ENCODE assay signal across 15 mouse cellular contexts in genomic region chr19:10431410-10431809, GRCm38 (mm10). TPM values are rescaled to one million over a fixed set of nuclear protein-coding genes. Genes with fewer than 3 reads are reported as not detected.
DNase-seq lines count a peak whose midpoint lies in the region; ATAC-seq and TF ChIP-seq lines count a peak whose summit lies in the region.
"Had no signal": no experiment of that assay in that cellular context is flagged by ENCODE, and none has a peak within 500 bp of the region (broad histone marks: within the 10 kb centered on the region; RNA-seq: fewer than 3 reads in every experiment).

No protein-coding gene starts in this region.

- no peak overlapping the region for H3K4me3 ChIP-seq in heart, adult 2 months
- no peak overlapping the region for H3K4me3 ChIP-seq in liver, embryonic 16.5 days (ENCODE audit: low read depth, low read length)
- H3K4me3 ChIP-seq in kidney, embryonic 16.5 days (ENCODE audit: low read length), result no peak overlapping the region
- H3K4me3 ChIP-seq: erythroblast, embryonic 14.5 days; limb, embryonic 15.5 days; megakaryocyte, embryonic 14.5 days had no signal

- 28% methylated on average over 3 of the region's 3 CpGs for WGBS in heart, adult 2 months
- 13% methylated on average over 3 of the region's 3 CpGs for WGBS in liver, embryonic 16.5 days (ENCODE audit: insufficient replicate concordance)
- 41% methylated on average over 3 of the region's 3 CpGs for WGBS in kidney, embryonic 16.5 days

- peak overlapping the region; percentile 15 for H3K4me2 ChIP-seq in liver, embryonic 16.5 days (ENCODE audit: low read depth, low read length)
- H3K4me2 ChIP-seq in kidney, embryonic 16.5 days (replicated peaks; ENCODE audit: low read depth, low read length), result no peak overlapping the region
- H3K4me2 ChIP-seq: limb, embryonic 15.5 days had no signal

- TF ChIP-seq EP300 in heart, adult 2 months (IDR thresholded peaks at IDR 0.05; ENCODE audit: insufficient read depth, low read depth, low read length), result no peak

- H3K27me3 ChIP-seq in heart, adult 2 months (ENCODE audit: control insufficient read depth, insufficient read depth, low read length), result no peaks in the 10 kb centered on the region
- no peaks in the 10 kb centered on the region for H3K27me3 ChIP-seq in liver, embryonic 16.5 days (ENCODE audit: control insufficient read depth, insufficient read depth, low read depth, low read length)
- H3K27me3 ChIP-seq in kidney, embryonic 16.5 days (ENCODE audit: insufficient read depth, low read length), result no peaks in the 10 kb centered on the region

- peaks cover 5% of the 10 kb centered on the region; the same call in 1 of the 2 replicates for H3K4me1 ChIP-seq in heart, adult 2 months (ENCODE audit: control insufficient read depth, insufficient read depth, low read length)
- H3K4me1 ChIP-seq in liver, embryonic 16.5 days (ENCODE audit: control insufficient read depth, low read depth, low read length), result peaks cover 18% of the 10 kb centered on the region
- H3K4me1 ChIP-seq in kidney, embryonic 16.5 days (ENCODE audit: insufficient read depth, low read length), result peaks cover 31% of the 10 kb centered on the region

- peak overlapping the region; percentile 23; the same call in 1 of the 2 replicates for H3K27ac ChIP-seq in heart, adult 2 months
- no peak overlapping the region for H3K27ac ChIP-seq in liver, embryonic 16.5 days (ENCODE audit: low read length)
- no peak overlapping the region for H3K27ac ChIP-seq in kidney, embryonic 16.5 days (ENCODE audit: low read length)
- H3K27ac ChIP-seq: limb, embryonic 15.5 days had no signal

- no peak for DNase-seq in heart, adult 2 months
- DNase-seq in heart, adult 18-20 months, result no peak
- DNase-seq in A20 (ENCODE audit: low read depth, low spot score), result peak; percentile 36
- peak; percentile 37 for DNase-seq in brain, embryonic 14.5 days (ENCODE audit: low read depth)
- DNase-seq: cerebellum, postnatal 25 days; kidney, adult 2 months; kidney, postnatal 36 days; lung, postnatal 14 days; spleen, adult 18-20 months had no signal

- no peaks in the 10 kb centered on the region for H3K79me2 ChIP-seq in heart, adult 2 months (replicated peaks; ENCODE audit: control insufficient read depth, insufficient read depth, low read length)

- no peak overlapping the region for H3K9ac ChIP-seq in heart, adult 2 months (ENCODE audit: low read depth, low read length)
- no peak overlapping the region; the same call in 1 of the 2 replicates for H3K9ac ChIP-seq in liver, embryonic 16.5 days (ENCODE audit: low read depth, low read length)
- H3K9ac ChIP-seq in kidney, embryonic 16.5 days (replicated peaks; ENCODE audit: low read length), result no peak overlapping the region
- H3K9ac ChIP-seq: limb, embryonic 15.5 days had no signal

- no peaks in the 10 kb centered on the region for H3K9me3 ChIP-seq in liver, embryonic 16.5 days (replicated peaks; ENCODE audit: control insufficient read depth, low read length)
- H3K9me3 ChIP-seq in kidney, embryonic 16.5 days (ENCODE audit: low read length), result no peaks in the 10 kb centered on the region
- H3K9me3 ChIP-seq: limb, embryonic 15.5 days; megakaryocyte, embryonic 14.5 days had no signal

- intact Hi-C loops in heart, adult 2 months (cut with DNase I), result no loop called here

- TF ChIP-seq CTCF in heart, adult 2 months (IDR thresholded peaks at IDR 0.05), result no peak
- no peak for TF ChIP-seq CTCF in brain, embryonic 14.5 days (IDR thresholded peaks at IDR 0.05; ENCODE audit: borderline replicate concordance, extremely low read depth, insufficient read depth, insufficient read length)

- no peaks in the 10 kb centered on the region for H3K36me3 ChIP-seq in heart, adult 2 months (ENCODE audit: control insufficient read depth, insufficient read depth, low read length)
- H3K36me3 ChIP-seq in liver, embryonic 16.5 days (ENCODE audit: control insufficient read depth, insufficient read depth), result no peaks in the 10 kb centered on the region
- no peaks in the 10 kb centered on the region for H3K36me3 ChIP-seq in kidney, embryonic 16.5 days (ENCODE audit: insufficient read depth, low read length)
- H3K36me3 ChIP-seq: limb, embryonic 15.5 days had no signal

- peak; percentile 75 for ATAC-seq in liver, embryonic 16.5 days (ENCODE audit: low read depth)
- no peak for ATAC-seq in frontal cortex, adult (ENCODE audit: low TSS enrichment)
- no peak for ATAC-seq in kidney, embryonic 16.5 days (ENCODE audit: low FRiP score, low TSS enrichment)

- TF ChIP-seq POLR2A in heart, adult 2 months (IDR thresholded peaks at IDR 0.05; ENCODE audit: insufficient read depth, low read depth, low read length), result no peak
- TF ChIP-seq POLR2A in brain, embryonic 14.5 days (IDR thresholded peaks at IDR 0.05; ENCODE audit: borderline replicate concordance, extremely low read depth, insufficient read depth, insufficient read length, poor library complexity, severe bottlenecking), result no peak

RNA-seq across cellular contexts. Expression of gene Lrrc10b, which starts 25.9 kb away (rescaled TPM):
- 1 to 10 TPM; 1.7 to 2.3 TPM for total RNA-seq in heart, adult 2 months (2021)
- 0.12 and 1.2 TPM in 2 replicates for polyA plus RNA-seq in heart, adult 2 months (2012; rRNA removed)
- 1 to 10 TPM; 1.7 to 5.7 TPM for total RNA-seq in heart, adult 18-20 months (2021)
- polyA plus RNA-seq in brain, embryonic 14.5 days (2012; rRNA removed), result 1.4 and 2.0 TPM in 2 replicates
- polyA plus RNA-seq in liver, embryonic 16.5 days (2015; fragmentation: Nextera tagmentation; extraction: Ambion mirVana), result 0.06 TPM in 1 of 2 replicates, not detected in the other
- polyA plus RNA-seq in kidney, embryonic 16.5 days (2015; fragmentation: Nextera tagmentation; extraction: Ambion mirVana), result 0.13 and 0.89 TPM in 2 replicates
- polyA plus RNA-seq: erythroblast, embryonic 14.5 days had no signal

RNA-seq across cellular contexts. Expression of gene Syt7, which starts 42.5 kb away (rescaled TPM):
- 10 to 100 TPM; 35.7 to 38.6 TPM for total RNA-seq in heart, adult 2 months (2021)
- polyA plus RNA-seq in heart, adult 2 months (2012; rRNA removed), result 17.6 and 20.1 TPM in 2 replicates
- total RNA-seq in heart, adult 18-20 months (2021), result 10 to 100 TPM; 35.5 to 37.1 TPM
- polyA plus RNA-seq in brain, embryonic 14.5 days (2012; rRNA removed), result 50.2 and 85.2 TPM in 2 replicates
- 0.11 and 0.39 TPM in 2 replicates for polyA plus RNA-seq in liver, embryonic 16.5 days (2015; fragmentation: Nextera tagmentation; extraction: Ambion mirVana)
- 0.96 and 1.6 TPM in 2 replicates for polyA plus RNA-seq in kidney, embryonic 16.5 days (2015; fragmentation: Nextera tagmentation; extraction: Ambion mirVana)
- polyA plus RNA-seq: erythroblast, embryonic 14.5 days had no signal

RNA-seq across cellular contexts. Expression of gene Ppp1r32, which starts 51.3 kb away (rescaled TPM):
- total RNA-seq in heart, adult 2 months (2021), result under 1 TPM; 0.16 to 0.29 TPM
- polyA plus RNA-seq in heart, adult 2 months (2012; rRNA removed), result 0.20 and 1.1 TPM in 2 replicates
- under 1 TPM in 1 of 2 experiments, not detected in 1; 0.49 TPM for total RNA-seq in heart, adult 18-20 months (2021)
- 2.3 and 2.5 TPM in 2 replicates for polyA plus RNA-seq in brain, embryonic 14.5 days (2012; rRNA removed)
- polyA plus RNA-seq in liver, embryonic 16.5 days (2015; fragmentation: Nextera tagmentation; extraction: Ambion mirVana), result not detected in 2 replicates
- polyA plus RNA-seq in kidney, embryonic 16.5 days (2015; fragmentation: Nextera tagmentation; extraction: Ambion mirVana), result 0.13 TPM in 1 of 2 replicates, not detected in the other

Comparison
In these comparisons a context has a peak if more than half of its experiments do, and no peak if none do; other contexts are left out.
1. DNase-seq: peak in A20 (single experiment) and brain, embryonic 14.5 days (single experiment); none in heart, adult 2 months (0 of 2) and heart, adult 18-20 months (0 of 2).